Mouse (Mus musculus) testis, postnatal 10 days (tissue): Measurements from ENCODE around the gene Eif2s1.

Experiments
- DNase-seq: peaks from one replicate; pipeline ENCODE4 v3.0.0; 2021; ENCODE audit warnings: low spot score

Gene Eif2s1

GRCm38 (mm10) chr12:78861496-78862253 is at the start of gene Eif2s1, which contains the start of gene Atp6v1d:
TSS of gene Eif2s1 (plus strand) at chr12:78861819.
TSS of gene Atp6v1d (minus strand) at chr12:78861638.
- peak; percentile 96 for DNase-seq

GRCm38 (mm10) chr12:78814437-78814836 is 47.2 kb upstream of the Eif2s1 start:
- no peak for DNase-seq

- no peak for DNase-seq
Measured at GRCm38 (mm10) chr12:78834496-78834895, 27.1 kb upstream of the Eif2s1 start.

- no peak for DNase-seq
Measured at GRCm38 (mm10) chr12:78839906-78840305, 21.7 kb upstream of the Eif2s1 start.

GRCm38 (mm10) chr12:78842429-78842828 is 19.2 kb upstream of the Eif2s1 start:
- no peak for DNase-seq

GRCm38 (mm10) chr12:78848246-78848645 is 13.4 kb upstream of the Eif2s1 start:
- no peak for DNase-seq

GRCm38 (mm10) chr12:78860921-78861495 is 611 bp upstream of the Eif2s1 start:
- no peak for DNase-seq

- DNase-seq, result no peak
Measured at GRCm38 (mm10) chr12:78862254-78862730, 673 bp downstream of the Eif2s1 start.

- no peak for DNase-seq
Measured at GRCm38 (mm10) chr12:78865434-78865833, 3.8 kb downstream of the Eif2s1 start.

- no peak for DNase-seq
Measured at GRCm38 (mm10) chr12:78868115-78868514, 6.5 kb downstream of the Eif2s1 start.

GRCm38 (mm10) chr12:78874581-78874980 is 13.0 kb downstream of the Eif2s1 start:
- DNase-seq, result no peak

GRCm38 (mm10) chr12:78890062-78890461 is 28.4 kb downstream of the Eif2s1 start:
- no peak for DNase-seq

- no peak for DNase-seq
Measured at GRCm38 (mm10) chr12:78891149-78891548, 29.5 kb downstream of the Eif2s1 start.

GRCm38 (mm10) chr12:78897861-78898260 is 36.2 kb downstream of the Eif2s1 start:
- no peak for DNase-seq

- DNase-seq, result no peak
Measured at GRCm38 (mm10) chr12:78901467-78901866, 39.8 kb downstream of the Eif2s1 start.

- no peak for DNase-seq
Measured at GRCm38 (mm10) chr12:78903313-78903712, 41.7 kb downstream of the Eif2s1 start.

GRCm38 (mm10) chr12:78904499-78904898 is 42.9 kb downstream of the Eif2s1 start:
- no peak for DNase-seq

GRCm38 (mm10) chr12:78906707-78907162 is 45.1 kb downstream of the Eif2s1 start, which contains the start of gene Plek2:
TSS of gene Plek2 (minus strand) at chr12:78906964.
- peak; percentile 79 for DNase-seq

- DNase-seq, result no peak
Measured at GRCm38 (mm10) chr12:78908081-78908605, 46.5 kb downstream of the Eif2s1 start.

- DNase-seq, result no peak
Measured at GRCm38 (mm10) chr12:78910684-78911461, 49.3 kb downstream of the Eif2s1 start.

GRCm38 (mm10) chr12:78911707-78912417 is 50.2 kb downstream of the Eif2s1 start:
- peak; percentile 48 for DNase-seq

GRCm38 (mm10) chr12:78914458-78914857 is 52.8 kb downstream of the Eif2s1 start:
- no peak for DNase-seq
